Mouse (Mus musculus) G1E (cell line): Measurements from ENCODE around the gene Mctp1.

Experiments used
- CTCF ChIP-seq: IDR thresholded peaks from 2 replicates; pipeline ENCODE4 v1.5.1; 2012; ENCODE audit warnings: low read depth, low read length, inconsistent platforms, mixed read lengths
- TAL1 ChIP-seq: conservative IDR thresholded peaks from 2 replicates; pipeline ENCODE4 v1.6.1; 2012; ENCODE audit warnings: low read depth, low read length, inconsistent platforms, mixed read lengths

DNA sequence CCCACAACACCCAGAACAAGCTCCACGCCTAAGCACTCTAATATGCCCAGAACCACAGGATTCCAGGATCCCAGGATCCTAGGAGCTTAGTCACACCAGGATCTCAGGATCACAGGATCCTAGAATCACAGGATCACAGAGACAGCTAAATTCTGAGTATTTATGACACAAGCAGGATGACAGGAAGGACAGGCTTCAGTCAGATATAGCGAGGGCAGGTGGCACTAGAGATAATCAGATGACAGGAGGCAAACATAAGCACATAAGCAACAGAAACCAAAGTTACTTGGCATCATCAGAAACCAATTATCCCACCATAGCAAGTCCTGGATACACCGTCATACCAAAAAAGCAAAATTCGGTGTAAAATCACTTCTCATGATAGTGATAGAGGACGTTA is 37.8 kb downstream of the Mctp1 start:
- TF ChIP-seq CTCF: no peak
- TF ChIP-seq TAL1: peak; percentile 83
